ENCODE assay signal across 9 mouse cellular contexts in the genomic region with DNA sequence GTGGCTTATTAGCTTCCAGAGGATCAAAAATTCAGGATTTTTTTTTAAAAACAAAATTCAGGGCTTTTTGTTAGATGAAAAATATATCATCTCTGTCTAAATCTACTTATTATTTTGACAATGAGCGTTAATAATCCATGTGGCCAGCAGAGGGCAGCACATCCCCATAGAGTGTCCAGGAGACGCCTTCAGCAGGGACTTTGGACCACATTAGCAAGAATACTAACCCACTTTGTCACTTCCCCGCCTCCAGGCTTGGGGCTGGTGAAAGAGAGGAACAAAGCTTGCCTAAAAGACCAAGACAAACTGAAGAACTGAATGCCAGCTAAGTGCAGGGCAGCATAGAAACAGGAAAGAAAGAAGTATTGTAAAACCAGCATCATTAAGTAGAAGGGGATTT. TPM values are rescaled to one million over a fixed set of nuclear protein-coding genes. Genes with fewer than 3 reads are reported as not detected.
DNase-seq lines count a peak whose midpoint lies in the region; ATAC-seq lines count a peak whose summit lies in the region.
"Had no signal": no experiment of that assay in that cellular context is flagged by ENCODE, and none has a peak within 500 bp of the region (broad histone marks: within the 10 kb centered on the region; RNA-seq: fewer than 3 reads in every experiment).

No protein-coding gene starts in this region.

- peaks cover 9% of the 10 kb centered on the region for H3K4me1 ChIP-seq in neural tube, embryonic 15.5 days
- H3K4me1 ChIP-seq in liver, embryonic 15.5 days (replicated peaks) = peaks cover 39% of the 10 kb centered on the region

- 0% methylated on average over 3 of the region's 3 CpGs for WGBS in neural tube, embryonic 15.5 days
- WGBS in liver, embryonic 15.5 days (ENCODE audit: insufficient replicate concordance) = 1% methylated on average over 3 of the region's 3 CpGs

- ATAC-seq in neural tube, embryonic 15.5 days (ENCODE audit: low FRiP score) = no peak
- no peak for ATAC-seq in liver, embryonic 15.5 days (ENCODE audit: insufficient read depth)

- no peak overlapping the region for H3K27ac ChIP-seq in neural tube, embryonic 15.5 days (replicated peaks)
- H3K27ac ChIP-seq in liver, embryonic 15.5 days (replicated peaks) = 0 out of 2 replicates have a peak overlapping the region, but pooled peaks have one; percentile 31
- H3K27ac ChIP-seq: hindbrain, embryonic 15.5 days had no signal

- no peak overlapping the region for H3K4me3 ChIP-seq in neural tube, embryonic 15.5 days (replicated peaks)
- H3K4me3 ChIP-seq in liver, embryonic 15.5 days (replicated peaks) = no peak overlapping the region
- H3K4me3 ChIP-seq: hindbrain, embryonic 15.5 days had no signal

- DNase-seq in neural tube, embryonic 10.5 days (ENCODE audit: extremely low spot score, low spot score) = peak; percentile 84
- peak; percentile 60 for DNase-seq in brain, embryonic 18.5 days (ENCODE audit: low read depth, low spot score)
- peak; percentile 85 for DNase-seq in forelimb bud, embryonic 11.5 days (ENCODE audit: low read depth, low spot score)
- peak; percentile 88 for DNase-seq in kidney, postnatal 14 days
- DNase-seq in right cerebral cortex, postnatal 14 days = peak; percentile 82
- DNase-seq in urinary bladder, postnatal 25 days (ENCODE audit: low spot score) = peak; percentile 85

- H3K9me3 ChIP-seq in neural tube, embryonic 15.5 days (replicated peaks) = no peaks in the 10 kb centered on the region
- 0 out of 2 replicates have a peak, but pooled peaks cover 5% of the 10 kb centered on the region for H3K9me3 ChIP-seq in liver, embryonic 15.5 days (replicated peaks)
- H3K9me3 ChIP-seq: hindbrain, embryonic 15.5 days had no signal

- H3K36me3 ChIP-seq in neural tube, embryonic 15.5 days = no peaks in the 10 kb centered on the region
- H3K36me3 ChIP-seq in liver, embryonic 15.5 days (replicated peaks) = 0 out of 2 replicates have a peak, but pooled peaks cover 2% of the 10 kb centered on the region
- H3K36me3 ChIP-seq: hindbrain, embryonic 15.5 days had no signal

- H3K4me2 ChIP-seq in neural tube, embryonic 15.5 days = no peak overlapping the region
- H3K4me2 ChIP-seq in liver, embryonic 15.5 days = no peak overlapping the region
- H3K4me2 ChIP-seq: hindbrain, embryonic 15.5 days had no signal

- no peaks in the 10 kb centered on the region for H3K27me3 ChIP-seq in neural tube, embryonic 15.5 days (replicated peaks)
- peaks cover 6% of the 10 kb centered on the region; the same call in 1 of the 2 replicates for H3K27me3 ChIP-seq in liver, embryonic 15.5 days
- H3K27me3 ChIP-seq: hindbrain, embryonic 15.5 days had no signal

- no peak overlapping the region for H3K9ac ChIP-seq in neural tube, embryonic 15.5 days (replicated peaks)
- no peak overlapping the region for H3K9ac ChIP-seq in liver, embryonic 15.5 days
- H3K9ac ChIP-seq: hindbrain, embryonic 15.5 days had no signal

RNA-seq across cellular contexts. Expression of a gene that starts 3.1 kb away (rescaled TPM):
- 638 and 740 TPM in 2 replicates for polyA plus RNA-seq in neural tube, embryonic 15.5 days (2015; fragmentation: Nextera tagmentation; extraction: Ambion mirVana)
- polyA plus RNA-seq in liver, embryonic 15.5 days (2015; fragmentation: Nextera tagmentation; extraction: Ambion mirVana) = 938 and 960 TPM in 2 replicates

RNA-seq across cellular contexts. Expression of a gene that starts 34.2 kb away (rescaled TPM):
- 69.5 and 72.1 TPM in 2 replicates for polyA plus RNA-seq in neural tube, embryonic 15.5 days (2015; fragmentation: Nextera tagmentation; extraction: Ambion mirVana)
- 25.0 and 27.5 TPM in 2 replicates for polyA plus RNA-seq in liver, embryonic 15.5 days (2015; fragmentation: Nextera tagmentation; extraction: Ambion mirVana)

RNA-seq across cellular contexts. Expression of a gene that starts 51.1 kb away (rescaled TPM):
- polyA plus RNA-seq in neural tube, embryonic 15.5 days (2015; fragmentation: Nextera tagmentation; extraction: Ambion mirVana) = 17.6 and 25.6 TPM in 2 replicates
- polyA plus RNA-seq in liver, embryonic 15.5 days (2015; fragmentation: Nextera tagmentation; extraction: Ambion mirVana) = 6.6 and 10.5 TPM in 2 replicates
